Mouse (Mus musculus) liver, adult 10 weeks (tissue): ENCODE results near the gene Higd1a. TPM values are rescaled to one million over a fixed set of nuclear protein-coding genes. Genes with fewer than 3 reads are reported as not detected.

ENCODE experiments used
- polyA plus RNA-seq: library from polyadenylated mRNA; stranded (reverse); fragments of 350-450 nt; fragmentation: Illumina TruSeq; extraction: RNeasy Lipid Tissue Mini Kit (QIAGEN cat#74804); gene quantifications from one replicate; pipeline ENCODE4 v1.2.3, GENCODE M21; 2014; ENCODE audit warnings: low read depth, low replicate concordance

Gene Higd1a
- 68.1 TPM for polyA plus RNA-seq

GRCm38 (mm10) chr9:121858153-121858488 lies at the start of gene Higd1a:
Gene Higd1a, minus strand, starts transcription at chr9:121858362.

GRCm38 (mm10) chr9:121898245-121898644 lies 40.1 kb upstream of the Higd1a start, which contains the start of gene Ackr2:
Gene Ackr2, plus strand, starts transcription at chr9:121898355.

GRCm38 (mm10) chr9:121838829-121839621 lies 19.1 kb downstream of the Higd1a start, which contains the start of gene Ccdc13:
Gene Ccdc13, minus strand, starts transcription at chr9:121839461.

Other genes starting within 250 kb of the Higd1a start
- gene Lyzl4, start 216.3 kb downstream of the Higd1a start, polyA plus RNA-seq: not detected
- 3.7 TPM for gene Vipr1, start 215.6 kb downstream of the Higd1a start, polyA plus RNA-seq
- 4.9 TPM for gene Sec22c, start 152.9 kb downstream of the Higd1a start, polyA plus RNA-seq
- gene Ss18l2, start 148.0 kb downstream of the Higd1a start, polyA plus RNA-seq: 61.1 TPM
- gene Nktr, start 139.2 kb downstream of the Higd1a start, polyA plus RNA-seq: 45.9 TPM
- gene Zfp651, start 99.0 kb downstream of the Higd1a start, polyA plus RNA-seq: not detected
- not detected for gene Klhl40, start 80.8 kb downstream of the Higd1a start, polyA plus RNA-seq
- gene Hhatl, start 65.9 kb downstream of the Higd1a start, polyA plus RNA-seq: not detected
- not detected for gene Ccdc13, start 18.9 kb downstream of the Higd1a start, polyA plus RNA-seq
- gene Ackr2, start 40.0 kb upstream of the Higd1a start, polyA plus RNA-seq: 1.2 TPM
- 22.0 TPM for gene Cyp8b1, start 57.9 kb upstream of the Higd1a start, polyA plus RNA-seq
- 3.1 TPM for gene Fam198a, start 92.6 kb upstream of the Higd1a start, polyA plus RNA-seq
- not detected for gene Pomgnt2, start 138.7 kb upstream of the Higd1a start, polyA plus RNA-seq